Mouse (Mus musculus): Measurements from ENCODE around the gene Gtf2h3. TPM values are rescaled to one million over a fixed set of nuclear protein-coding genes. Genes with fewer than 3 reads are reported as not detected.

Gtf2h3 gene
- polyA plus RNA-seq, 1 experiment from 2014 or later: 24.9 TPM

DNA sequence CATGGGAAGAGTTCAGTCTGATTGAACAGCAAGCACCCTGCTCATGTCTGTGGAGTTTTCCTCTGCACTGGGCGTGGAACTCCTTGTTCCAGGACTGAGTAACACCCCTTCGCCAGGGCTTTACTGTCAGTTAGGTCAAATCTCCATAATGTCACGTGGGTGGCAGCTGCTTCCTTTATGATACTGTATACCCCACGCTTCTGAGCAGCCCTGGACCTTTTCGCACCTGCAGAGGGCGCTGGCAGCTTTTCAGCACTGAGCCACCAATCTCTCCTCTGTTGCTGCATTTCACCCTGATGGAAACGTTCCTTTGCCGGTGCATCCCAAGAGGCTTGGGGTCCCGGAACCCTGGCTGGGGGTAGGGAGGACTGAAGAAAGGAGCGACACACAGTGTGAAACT, 32.0 kb downstream of the Gtf2h3 start:
- no peak overlapping the region for H3K4me3 ChIP-seq (ENCODE audit: low read depth, low read length)
- no peak overlapping the region for H3K4me2 ChIP-seq (replicated peaks; ENCODE audit: low read depth)
- TF ChIP-seq EP300 (optimal IDR thresholded peaks at IDR 0.05): no peak
- TF ChIP-seq CTCF (IDR thresholded peaks at IDR 0.05; ENCODE audit: low read depth): peak; percentile 44
- H3K27me3 ChIP-seq (ENCODE audit: control insufficient read depth, insufficient read depth, low read length): no peaks in the 10 kb centered on the region
- 80% methylated on average over 10 of the region's 10 CpGs for WGBS
- ATAC-seq (ENCODE audit: low FRiP score, low TSS enrichment) (no peak), DNase-seq (ENCODE audit: low spot score) (no peak)
- H3K36me3 ChIP-seq (ENCODE audit: control insufficient read depth, insufficient read depth, low read length): no peaks in the 10 kb centered on the region
- no peak overlapping the region for H3K9ac ChIP-seq (ENCODE audit: low read length)
- H3K27ac ChIP-seq (replicated peaks): no peak overlapping the region
- no peaks in the 10 kb centered on the region for H3K4me1 ChIP-seq (replicated peaks; ENCODE audit: control insufficient read depth, insufficient read depth)
- H3K9me3 ChIP-seq (ENCODE audit: control insufficient read depth, low read length): no peaks in the 10 kb centered on the region

GRCm38 (mm10) chr5:124614709-124615108, 35.8 kb downstream of the Gtf2h3 start:
- TF ChIP-seq EP300 (optimal IDR thresholded peaks at IDR 0.05): no peak
- TF ChIP-seq CTCF (IDR thresholded peaks at IDR 0.05; ENCODE audit: low read depth): no peak
- no peaks in the 10 kb centered on the region for H3K9me3 ChIP-seq (ENCODE audit: control insufficient read depth, low read length)
- DNase-seq (ENCODE audit: low spot score): no peak
- 84% methylated on average over 11 of the region's 11 CpGs for WGBS
- no peaks in the 10 kb centered on the region for H3K27me3 ChIP-seq (ENCODE audit: control insufficient read depth, insufficient read depth, low read length)
- H3K4me1 ChIP-seq (replicated peaks; ENCODE audit: control insufficient read depth, insufficient read depth): no peaks in the 10 kb centered on the region
- H3K4me2 ChIP-seq (replicated peaks; ENCODE audit: low read depth): no peak overlapping the region
- H3K9ac ChIP-seq (ENCODE audit: low read length): no peak overlapping the region
- no peak overlapping the region for H3K4me3 ChIP-seq (ENCODE audit: low read depth, low read length)
- H3K27ac ChIP-seq (replicated peaks): 0 out of 2 replicates have a peak overlapping the region, but pooled peaks have one; percentile 8
- no peaks in the 10 kb centered on the region for H3K36me3 ChIP-seq (ENCODE audit: control insufficient read depth, insufficient read depth, low read length)
- peak; percentile 51; the same call in 1 of the 2 replicates for ATAC-seq (ENCODE audit: low FRiP score, low TSS enrichment)

GRCm38 (mm10) chr5:124618711-124619110, 39.8 kb downstream of the Gtf2h3 start:
- H3K4me2 ChIP-seq (replicated peaks; ENCODE audit: low read depth): no peak overlapping the region
- TF ChIP-seq CTCF (IDR thresholded peaks at IDR 0.05; ENCODE audit: low read depth) (no peak), EP300 (optimal IDR thresholded peaks at IDR 0.05) (no peak)
- WGBS: 81% methylated on average over 10 of the region's 10 CpGs
- H3K9ac ChIP-seq (ENCODE audit: low read length): no peak overlapping the region
- no peaks in the 10 kb centered on the region for H3K9me3 ChIP-seq (ENCODE audit: control insufficient read depth, low read length)
- H3K27me3 ChIP-seq (ENCODE audit: control insufficient read depth, insufficient read depth, low read length): no peaks in the 10 kb centered on the region
- ATAC-seq (ENCODE audit: low FRiP score, low TSS enrichment) (no peak), DNase-seq (ENCODE audit: low spot score) (no peak)
- no peak overlapping the region for H3K4me3 ChIP-seq (ENCODE audit: low read depth, low read length)
- H3K36me3 ChIP-seq (ENCODE audit: control insufficient read depth, insufficient read depth, low read length): no peaks in the 10 kb centered on the region
- no peaks in the 10 kb centered on the region for H3K4me1 ChIP-seq (replicated peaks; ENCODE audit: control insufficient read depth, insufficient read depth)
- H3K27ac ChIP-seq (replicated peaks): no peak overlapping the region

- Histone ChIP-seq H3K4me1 (replicated peaks; ENCODE audit: control insufficient read depth, insufficient read depth) (no peaks in the 10 kb centered on the region), H3K36me3 (ENCODE audit: control insufficient read depth, insufficient read depth, low read length) (no peaks in the 10 kb centered on the region), H3K4me2 (replicated peaks; ENCODE audit: low read depth) (no peak overlapping the region), H3K4me3 (ENCODE audit: low read depth, low read length) (no peak overlapping the region), H3K27me3 (ENCODE audit: control insufficient read depth, insufficient read depth, low read length) (no peaks in the 10 kb centered on the region), H3K27ac (replicated peaks) (no peak overlapping the region), H3K9ac (ENCODE audit: low read length) (no peak overlapping the region), H3K9me3 (ENCODE audit: control insufficient read depth, low read length) (no peaks in the 10 kb centered on the region)
- 74% methylated on average over 13 of the region's 13 CpGs for WGBS
- ATAC-seq (ENCODE audit: low FRiP score, low TSS enrichment): no peak
- TF ChIP-seq CTCF (IDR thresholded peaks at IDR 0.05; ENCODE audit: low read depth) (no peak), EP300 (optimal IDR thresholded peaks at IDR 0.05) (no peak)
- no peak for DNase-seq (ENCODE audit: low spot score)
Measured at GRCm38 (mm10) chr5:124621362-124621761, 42.4 kb downstream of the Gtf2h3 start.

- ATAC-seq (ENCODE audit: low FRiP score, low TSS enrichment): no peak
- H3K4me3 ChIP-seq (ENCODE audit: low read depth, low read length): no peak overlapping the region
- no peak overlapping the region for H3K4me2 ChIP-seq (replicated peaks; ENCODE audit: low read depth)
- no peak overlapping the region for H3K27ac ChIP-seq (replicated peaks)
- H3K9ac ChIP-seq (ENCODE audit: low read length): no peak overlapping the region
- DNase-seq (ENCODE audit: low spot score): no peak
- WGBS: 87% methylated on average over 15 of the region's 15 CpGs
- H3K4me1 ChIP-seq (replicated peaks; ENCODE audit: control insufficient read depth, insufficient read depth): no peaks in the 10 kb centered on the region
- TF ChIP-seq EP300 (optimal IDR thresholded peaks at IDR 0.05) (no peak), CTCF (IDR thresholded peaks at IDR 0.05; ENCODE audit: low read depth) (no peak)
- H3K27me3 ChIP-seq (ENCODE audit: control insufficient read depth, insufficient read depth, low read length): no peaks in the 10 kb centered on the region
- no peaks in the 10 kb centered on the region for H3K9me3 ChIP-seq (ENCODE audit: control insufficient read depth, low read length)
- no peaks in the 10 kb centered on the region for H3K36me3 ChIP-seq (ENCODE audit: control insufficient read depth, insufficient read depth, low read length)
Measured at GRCm38 (mm10) chr5:124622890-124623289, 44.0 kb downstream of the Gtf2h3 start.

- 84% methylated on average over 9 of the region's 9 CpGs for WGBS
- ATAC-seq (ENCODE audit: low FRiP score, low TSS enrichment): no peak
Measured at GRCm38 (mm10) chr5:124624291-124624690, 45.4 kb downstream of the Gtf2h3 start.

More at GRCm38 (mm10) chr5:124624291-124624690, 45.4 kb downstream of the Gtf2h3 start:
- H3K9me3 ChIP-seq (ENCODE audit: control insufficient read depth, low read length): no peaks in the 10 kb centered on the region
- H3K27me3 ChIP-seq (ENCODE audit: control insufficient read depth, insufficient read depth, low read length): no peaks in the 10 kb centered on the region
- H3K4me3 ChIP-seq (ENCODE audit: low read depth, low read length): no peak overlapping the region
- H3K4me1 ChIP-seq (replicated peaks; ENCODE audit: control insufficient read depth, insufficient read depth): no peaks in the 10 kb centered on the region
- H3K36me3 ChIP-seq (ENCODE audit: control insufficient read depth, insufficient read depth, low read length): no peaks in the 10 kb centered on the region
- H3K4me2 ChIP-seq (replicated peaks; ENCODE audit: low read depth): no peak overlapping the region
- no peak overlapping the region for H3K9ac ChIP-seq (ENCODE audit: low read length)
- TF ChIP-seq CTCF (IDR thresholded peaks at IDR 0.05; ENCODE audit: low read depth) (no peak), EP300 (optimal IDR thresholded peaks at IDR 0.05) (no peak)
- DNase-seq (ENCODE audit: low spot score): no peak
- no peak overlapping the region for H3K27ac ChIP-seq (replicated peaks)
